Mouse (Mus musculus) liver, embryonic 12.5 days (tissue): ENCODE measurements around the gene Fbxo30. TPM values are rescaled to one million over a fixed set of nuclear protein-coding genes. Genes with fewer than 3 reads are reported as not detected.
"Not testable (repeated sequence)": the region's sequence is repeated elsewhere in the genome, so short reads cannot be mapped to it uniquely, and the experiment has no call there.

Source experiments
- ATAC-seq: fragments of 200-750 bp; cut with Nextera tagmentation; 2 replicates; pipeline ENCODE4 v1.8.0; 2017; ENCODE audit warnings: moderate number of reproducible peaks, mild to moderate bottlenecking, moderate library complexity
- H3K27ac ChIP-seq: fragments of 300-500 bp; sonication (generic); 2 replicates; pipeline ENCODE4 v1.5.1; 2016; ENCODE audit warnings: mild to moderate bottlenecking
- H3K27me3 ChIP-seq: fragments of 300-500 bp; sonication (generic); replicated peaks from 2 replicates; pipeline ENCODE4 v1.6.1; 2016; ENCODE audit warnings: mild to moderate bottlenecking, moderate library complexity
- H3K36me3 ChIP-seq: fragments of 300-500 bp; sonication (generic); 2 replicates; pipeline ENCODE4 v1.6.1; 2016; ENCODE audit warnings: mild to moderate bottlenecking, moderate library complexity
- H3K4me1 ChIP-seq: fragments of 300-500 bp; sonication (generic); 2 replicates; pipeline ENCODE4 v1.6.1; 2016
- H3K4me2 ChIP-seq: fragments of 300-500 bp; sonication (generic); 2 replicates; pipeline ENCODE4 v1.6.1; 2016; ENCODE audit warnings: mild to moderate bottlenecking, moderate library complexity
- H3K4me3 ChIP-seq: fragments of 300-500 bp; sonication (generic); 2 replicates; pipeline ENCODE4 v1.5.1; 2016; ENCODE audit warnings: mild to moderate bottlenecking, moderate library complexity
- H3K9ac ChIP-seq: fragments of 300-500 bp; sonication (generic); 2 replicates; pipeline ENCODE4 v1.6.1; 2016; ENCODE audit warnings: mild to moderate bottlenecking, moderate library complexity
- H3K9me3 ChIP-seq: fragments of 300-500 bp; sonication (generic); replicated peaks from 2 replicates; pipeline ENCODE4 v1.6.1; 2016; ENCODE audit warnings: mild to moderate bottlenecking, moderate library complexity
- WGBS: fragments of 180-500 bp; shearing (Covaris S2); methylation state at CpG from one replicate; pipeline ENCODE4 v1.1.7; 2016; ENCODE audit not compliant: insufficient replicate concordance; 5-methylcytosine and 5-hydroxymethylcytosine counted together
- polyA plus RNA-seq: library from polyadenylated mRNA; unstranded; fragments of >200 nt; fragmentation: Nextera tagmentation; extraction: Ambion mirVana; gene quantifications from 2 replicates; pipeline ENCODE4 v1.2.1, GENCODE M21; 2016

Gene Fbxo30
- 48.3 and 49.4 TPM in 2 replicates for polyA plus RNA-seq

DNA sequence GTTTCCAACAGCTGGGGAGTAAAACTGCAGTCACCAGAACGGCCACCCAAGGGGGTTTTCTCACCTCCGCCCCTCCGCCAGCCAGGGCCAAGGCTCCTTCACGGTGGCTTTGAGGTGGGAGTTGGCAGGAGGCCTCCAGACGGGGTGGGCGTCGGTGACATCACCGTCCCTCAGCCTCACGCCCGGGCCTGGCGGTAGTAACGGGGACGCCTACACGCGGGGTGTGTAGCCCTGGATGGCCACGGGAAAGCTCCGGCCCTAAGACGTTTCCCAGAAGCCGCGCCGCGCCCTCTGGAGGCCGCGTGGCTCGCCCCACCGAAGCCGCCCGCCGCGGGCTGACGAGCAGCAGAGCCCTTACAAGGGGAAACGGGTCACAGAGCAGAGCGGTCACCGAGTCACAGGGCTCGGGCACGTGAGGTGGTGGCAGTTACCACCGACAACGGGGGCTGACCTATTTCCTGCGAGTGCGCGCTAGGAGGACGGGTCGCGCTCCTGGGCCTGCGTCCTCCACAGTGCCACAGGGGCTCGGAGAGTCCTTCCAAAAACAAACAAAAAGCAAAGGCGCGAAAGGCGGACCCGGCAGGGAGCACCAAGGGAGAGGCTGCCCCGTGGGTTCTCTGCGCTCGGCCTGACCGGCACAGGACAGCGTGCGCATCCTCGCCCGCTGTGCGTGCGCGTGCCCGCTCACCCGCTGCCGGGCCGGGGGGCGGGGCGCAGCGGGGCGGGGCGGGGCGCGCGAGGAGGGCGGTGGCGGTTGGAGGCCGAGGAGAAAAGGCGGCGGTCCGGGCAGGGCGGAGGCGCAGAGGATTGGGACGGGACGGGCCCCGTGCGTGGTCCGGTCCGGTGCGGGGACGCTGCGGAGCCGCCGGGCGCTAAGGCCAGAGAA is at the start of gene Fbxo30:
Gene Fbxo30 (plus strand): TSS at position 753 of the 886 bp plus-strand sequence.
- peak within 1 kb of the TSS; percentile 97 for H3K27ac ChIP-seq
- WGBS = under 1% methylated on average over 62 of the region's 93 CpGs
- peak; percentile 93 for ATAC-seq
- H3K27me3 ChIP-seq = no peaks in the 10 kb centered on the region
- peak within 1 kb of the TSS; percentile 95 for H3K4me2 ChIP-seq
- H3K4me1 ChIP-seq = peaks cover 29% of the 10 kb centered on the region
- H3K36me3 ChIP-seq = peaks cover 7% of the 10 kb centered on the region
- H3K9me3 ChIP-seq = no peaks in the 10 kb centered on the region
- H3K4me3 ChIP-seq = peak within 1 kb of the TSS; percentile 99
- peak within 1 kb of the TSS; percentile 100 for H3K9ac ChIP-seq

DNA sequence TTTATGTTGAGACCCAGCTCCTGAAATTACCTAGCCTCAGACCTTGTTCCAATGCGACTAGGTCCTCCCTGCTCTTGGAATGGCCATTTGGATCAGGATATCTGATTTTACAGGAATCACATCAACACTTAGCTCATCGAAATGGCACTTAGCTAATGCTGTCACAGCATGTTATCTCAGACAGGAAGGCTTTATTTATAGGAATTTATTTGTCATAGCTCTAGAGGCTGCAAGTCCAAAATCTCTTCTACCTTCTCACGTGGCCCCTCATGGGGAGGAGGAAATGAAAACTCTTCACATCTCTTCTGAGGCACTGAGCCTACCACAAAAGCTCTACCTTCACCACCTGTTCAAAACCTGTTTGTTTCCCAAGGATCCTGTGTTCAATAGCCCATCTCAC is 47.9 kb upstream of the Fbxo30 start:
- Histone ChIP-seq H3K9ac (no peak overlapping the region), H3K4me1 (no peaks in the 10 kb centered on the region; the same call in 1 of the 2 replicates), H3K4me2 (no peak overlapping the region), H3K9me3 (no peaks in the 10 kb centered on the region), H3K4me3 (no peak overlapping the region), H3K27me3 (no peaks in the 10 kb centered on the region), H3K36me3 (no peaks in the 10 kb centered on the region), H3K27ac (no peak overlapping the region)
- WGBS = 39% methylated on average over 3 of the region's 3 CpGs
- no peak for ATAC-seq

DNA sequence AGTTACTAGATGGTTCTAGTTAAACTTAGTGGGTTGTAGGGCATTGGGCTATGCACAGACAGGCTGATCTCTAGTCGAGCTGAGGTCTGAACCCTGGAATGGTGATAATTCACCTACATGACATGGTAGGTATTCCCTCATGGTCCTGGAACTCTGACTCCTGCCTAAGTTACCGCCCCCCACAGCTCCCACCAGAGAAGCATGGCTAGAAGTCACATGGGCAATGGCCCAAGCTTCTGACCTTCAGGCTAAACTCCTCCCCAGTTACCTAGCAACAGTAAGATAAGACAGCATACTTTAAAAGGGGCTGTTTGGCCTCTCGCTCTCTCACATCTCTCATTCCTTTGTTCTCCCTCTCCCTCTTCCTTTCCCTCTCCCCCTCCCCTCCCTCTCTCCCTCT is 38.1 kb upstream of the Fbxo30 start:
- H3K9ac ChIP-seq, H3K4me2 ChIP-seq, H3K4me3 ChIP-seq, H3K27me3 ChIP-seq, H3K9me3 ChIP-seq, H3K27ac ChIP-seq, H3K4me1 ChIP-seq, H3K36me3 ChIP-seq, ATAC-seq: not testable (repeated sequence)
- WGBS = 40% methylated on average over 3 of the region's 3 CpGs

DNA sequence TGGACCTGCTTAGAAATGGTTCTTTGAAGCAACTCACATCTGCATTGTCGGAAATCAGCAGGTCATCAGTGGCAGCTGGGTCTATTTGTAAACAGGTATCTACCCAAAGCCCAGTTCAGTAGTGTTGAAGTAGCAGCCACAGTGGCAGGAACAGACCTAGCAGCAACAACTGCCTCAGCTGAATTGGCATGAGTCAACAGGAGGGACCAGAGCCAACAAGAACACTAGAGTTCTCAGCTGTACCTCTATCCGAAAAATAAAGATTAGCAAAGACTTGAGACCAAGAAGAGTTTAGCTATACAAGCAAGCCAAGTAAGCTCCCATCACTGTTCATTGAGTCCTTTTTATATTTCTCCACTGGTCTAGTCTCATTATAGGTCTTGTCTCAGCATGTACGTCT is 32.9 kb upstream of the Fbxo30 start:
- 57% methylated on average over 3 of the region's 3 CpGs for WGBS
- no peak for ATAC-seq
- Histone ChIP-seq H3K4me3 (no peak overlapping the region), H3K27ac (no peak overlapping the region), H3K4me1 (no peaks in the 10 kb centered on the region), H3K9me3 (no peaks in the 10 kb centered on the region), H3K27me3 (no peaks in the 10 kb centered on the region), H3K4me2 (no peak overlapping the region), H3K9ac (no peak overlapping the region), H3K36me3 (no peaks in the 10 kb centered on the region)

DNA sequence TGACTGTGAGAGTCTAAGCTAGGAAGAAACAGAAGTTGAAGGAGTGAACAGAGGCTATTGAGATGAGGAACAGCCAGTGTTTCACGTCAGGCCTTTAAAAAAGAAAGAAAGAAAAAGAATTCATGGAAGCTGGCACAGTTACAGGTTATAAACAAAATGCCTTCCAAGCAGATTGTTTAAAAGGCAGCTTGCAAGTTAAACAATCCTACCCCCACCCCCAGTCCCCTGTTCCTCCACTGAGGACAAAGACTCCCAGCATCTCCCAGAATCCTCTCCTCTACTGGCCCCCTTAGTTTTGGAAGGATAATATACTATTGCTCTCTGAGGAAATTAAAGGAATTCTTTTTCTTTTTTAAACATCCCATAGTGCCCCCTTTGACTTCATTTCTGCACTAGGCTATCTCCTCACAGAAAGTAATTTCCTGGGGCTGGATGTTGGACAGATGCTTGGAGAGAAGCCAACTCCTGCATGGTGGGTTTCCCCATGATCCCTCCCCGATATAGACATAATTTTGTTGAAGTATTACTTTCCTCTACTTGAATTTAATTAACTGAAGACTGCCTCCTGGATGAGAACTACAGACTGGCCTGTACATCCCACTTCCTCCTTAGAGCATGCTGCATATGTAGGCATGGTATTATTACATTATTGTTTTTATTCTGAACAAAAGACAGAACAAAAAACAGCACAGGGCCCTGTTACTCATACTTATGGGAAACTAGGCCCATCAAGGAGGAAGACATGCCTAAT is 30.7 kb upstream of the Fbxo30 start:
- H3K27me3 ChIP-seq = no peaks in the 10 kb centered on the region
- H3K4me1 ChIP-seq = no peaks in the 10 kb centered on the region
- H3K36me3 ChIP-seq = no peaks in the 10 kb centered on the region
- H3K4me3 ChIP-seq = no peak overlapping the region
- no peak overlapping the region for H3K4me2 ChIP-seq
- ATAC-seq = no peak
- no peaks in the 10 kb centered on the region for H3K9me3 ChIP-seq
- no peak overlapping the region for H3K9ac ChIP-seq
- H3K27ac ChIP-seq = no peak overlapping the region
- 50% methylated on average over 2 of the region's 2 CpGs for WGBS

DNA sequence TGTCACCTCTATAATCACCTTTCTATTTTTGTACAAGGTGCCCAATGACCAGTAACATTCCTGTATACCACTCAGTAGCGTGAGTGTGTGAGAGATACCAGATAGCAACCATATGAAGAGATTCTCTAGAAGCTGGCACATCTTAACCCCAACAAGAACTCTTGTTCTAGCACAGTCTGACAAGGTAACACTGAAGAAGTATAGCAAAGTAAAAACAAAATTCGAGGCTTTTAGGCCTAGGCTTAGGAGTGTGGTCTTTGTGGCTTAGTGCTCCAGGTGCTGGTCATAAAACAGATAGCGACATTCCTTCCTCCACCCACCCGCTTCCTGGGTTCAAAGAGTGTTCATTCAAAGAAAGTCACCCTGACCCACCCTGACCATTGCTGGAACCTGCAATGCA is 27.5 kb upstream of the Fbxo30 start:
- WGBS = 73% methylated on average over 4 of the region's 4 CpGs
- not testable (repeated sequence) for H3K4me1 ChIP-seq, H3K9me3 ChIP-seq, H3K27ac ChIP-seq, H3K9ac ChIP-seq, H3K36me3 ChIP-seq, H3K4me2 ChIP-seq, ATAC-seq, H3K27me3 ChIP-seq, H3K4me3 ChIP-seq

DNA sequence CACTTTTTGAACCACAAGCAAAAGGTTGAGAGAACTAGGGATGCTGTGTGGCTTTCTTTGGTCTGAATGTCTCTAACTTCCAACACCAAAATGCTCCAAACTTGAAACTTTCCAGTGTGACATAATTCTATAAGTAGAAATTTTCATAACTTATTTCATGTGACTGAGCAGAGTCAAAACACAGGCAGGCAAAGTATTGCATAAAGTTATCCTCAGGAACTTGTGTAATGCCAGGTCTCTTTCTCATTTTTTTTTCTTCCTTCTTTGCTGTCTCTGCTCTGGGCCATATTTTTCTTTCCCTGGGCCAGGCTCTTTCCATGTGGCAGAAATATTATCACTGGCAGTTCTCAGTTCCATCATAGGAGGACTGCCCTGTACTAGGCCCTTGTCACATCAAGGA is 21.0 kb upstream of the Fbxo30 start:
- ATAC-seq = no peak
- H3K36me3 ChIP-seq = no peaks in the 10 kb centered on the region

DNA sequence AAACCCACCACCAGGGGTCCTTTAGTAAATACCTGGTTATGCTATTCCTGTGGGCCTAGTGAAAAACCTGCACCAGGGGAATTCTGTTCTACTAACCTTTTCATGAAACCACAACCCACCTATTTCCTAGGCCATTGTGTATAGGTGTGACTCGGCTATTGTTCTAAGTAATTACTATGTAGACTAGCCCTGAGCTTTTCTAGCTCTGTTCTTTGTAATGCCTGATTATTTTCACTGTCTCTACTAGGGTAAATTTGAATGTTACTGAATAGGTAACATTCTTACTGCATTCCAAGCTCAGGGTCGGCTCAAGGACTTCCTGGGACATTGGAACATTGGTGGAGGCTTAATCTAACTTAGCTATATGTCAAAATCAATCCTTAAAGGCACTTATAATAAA is 18.8 kb upstream of the Fbxo30 start:
- H3K27me3 ChIP-seq, H3K4me2 ChIP-seq, H3K36me3 ChIP-seq, H3K9ac ChIP-seq, ATAC-seq, H3K9me3 ChIP-seq, H3K27ac ChIP-seq, H3K4me1 ChIP-seq, H3K4me3 ChIP-seq: not testable (repeated sequence)
- 48% methylated on average over 2 of the region's 2 CpGs for WGBS

More for the DNA sequence above, 21.0 kb upstream of the Fbxo30 start:
- Histone ChIP-seq H3K27ac (no peak overlapping the region), H3K4me3 (no peak overlapping the region), H3K4me1 (no peaks in the 10 kb centered on the region), H3K4me2 (no peak overlapping the region), H3K9me3 (no peaks in the 10 kb centered on the region), H3K9ac (no peak overlapping the region), H3K27me3 (no peaks in the 10 kb centered on the region)

DNA sequence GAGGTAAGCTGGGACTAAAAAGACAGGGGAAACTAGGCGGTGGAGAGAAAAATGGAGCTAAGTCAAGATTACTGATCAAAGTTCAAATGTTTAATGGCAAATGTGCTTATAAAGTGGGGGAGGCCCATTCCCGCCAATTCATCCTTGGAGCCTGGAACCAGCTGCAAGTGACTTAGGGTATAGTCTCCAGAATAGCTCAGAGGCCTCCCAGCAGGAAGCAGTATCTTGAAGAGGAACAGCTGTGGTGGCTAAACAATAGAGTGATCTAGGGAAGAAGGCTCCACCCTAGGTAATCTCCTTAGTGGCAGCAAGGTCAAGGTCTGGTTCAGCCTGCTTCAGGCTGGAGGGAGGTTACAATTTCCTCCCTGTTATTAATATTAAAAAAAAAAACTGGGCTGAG is 17.3 kb upstream of the Fbxo30 start:
- not testable (repeated sequence) for ATAC-seq, H3K27ac ChIP-seq, H3K4me3 ChIP-seq, H3K27me3 ChIP-seq, H3K36me3 ChIP-seq, H3K4me2 ChIP-seq, H3K9me3 ChIP-seq, H3K9ac ChIP-seq, H3K4me1 ChIP-seq
- WGBS = 66% methylated on average over 2 of the region's 2 CpGs

DNA sequence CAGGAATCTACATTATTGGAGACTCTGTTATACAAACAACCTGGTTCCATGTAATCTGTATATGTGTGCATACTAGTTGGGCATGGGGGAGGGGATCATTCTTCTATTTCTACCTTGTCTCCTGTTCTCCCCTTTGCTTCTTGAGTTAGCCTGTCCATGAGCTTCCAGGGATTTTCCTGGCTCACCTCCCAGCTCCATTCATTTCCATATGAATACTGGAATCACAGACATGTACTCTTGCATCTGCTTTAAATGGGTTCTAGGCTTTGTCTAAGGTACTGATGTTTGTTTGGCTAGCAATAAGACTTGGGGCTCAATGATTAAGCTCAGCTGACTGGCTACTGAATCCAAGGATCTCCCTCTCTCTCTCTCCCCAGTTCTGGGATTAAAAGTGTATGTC is 12.0 kb upstream of the Fbxo30 start:
- Histone ChIP-seq H3K27ac (no peak overlapping the region), H3K4me3 (no peak overlapping the region), H3K9me3 (no peaks in the 10 kb centered on the region), H3K27me3 (no peaks in the 10 kb centered on the region), H3K9ac (no peak overlapping the region), H3K4me1 (no peaks in the 10 kb centered on the region), H3K36me3 (no peaks in the 10 kb centered on the region), H3K4me2 (no peak overlapping the region)
- no peak for ATAC-seq

DNA sequence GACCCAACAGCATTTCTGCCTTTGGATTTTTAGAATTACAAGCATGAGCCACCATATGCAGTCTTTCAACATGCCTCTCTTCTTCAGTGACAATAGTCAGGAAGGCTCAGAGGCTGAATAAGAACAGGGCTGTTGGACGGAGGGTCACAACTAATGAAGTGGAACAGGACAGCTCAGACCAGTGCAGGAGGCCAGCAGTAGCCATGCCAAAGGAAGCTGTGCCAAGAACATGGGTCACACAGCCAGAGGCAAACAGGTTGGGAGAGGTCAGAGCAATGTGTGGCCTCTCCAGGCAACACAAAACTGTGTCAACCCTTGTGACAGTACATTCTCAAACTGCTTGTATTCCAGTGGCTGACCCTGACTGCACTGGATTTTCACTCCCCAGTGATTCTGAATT is 6.7 kb upstream of the Fbxo30 start:
- no peak overlapping the region for H3K4me3 ChIP-seq
- H3K9ac ChIP-seq = no peak overlapping the region
- H3K27ac ChIP-seq = no peak overlapping the region
- H3K4me1 ChIP-seq = 0 out of 2 replicates have a peak, but pooled peaks cover 1% of the 10 kb centered on the region
- H3K9me3 ChIP-seq = no peaks in the 10 kb centered on the region
- H3K36me3 ChIP-seq = no peaks in the 10 kb centered on the region
- H3K4me2 ChIP-seq = no peak overlapping the region
- no peaks in the 10 kb centered on the region for H3K27me3 ChIP-seq
- 79% methylated on average over 1 of the region's 1 CpGs for WGBS
- ATAC-seq = no peak

DNA sequence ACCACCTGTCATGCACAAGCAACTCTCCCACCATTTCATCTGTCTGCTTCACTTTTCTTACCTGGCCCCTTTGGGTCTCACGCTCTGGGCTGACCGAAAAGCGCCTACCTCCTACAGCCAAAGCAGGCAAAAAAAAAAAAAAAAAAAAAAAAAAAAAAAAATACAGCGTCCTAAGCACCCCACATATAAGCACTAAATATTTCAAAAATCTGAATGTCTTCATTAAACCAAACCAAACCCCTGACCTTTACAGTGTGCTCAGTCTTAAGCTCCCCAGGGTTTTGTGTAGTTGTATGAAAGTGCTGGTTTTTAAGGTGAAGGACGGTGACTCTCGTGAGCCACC is 924 bp upstream of the Fbxo30 start:
- 7% methylated on average over 6 of the region's 6 CpGs for WGBS
- peaks cover 7% of the 10 kb centered on the region for H3K36me3 ChIP-seq
- peak overlapping the region; percentile 95 for H3K4me2 ChIP-seq
- H3K27ac ChIP-seq = peak overlapping the region; percentile 97
- peak overlapping the region; percentile 100 for H3K9ac ChIP-seq
- peaks cover 24% of the 10 kb centered on the region for H3K4me1 ChIP-seq
- no peak for ATAC-seq
- H3K9me3 ChIP-seq = no peaks in the 10 kb centered on the region
- H3K4me3 ChIP-seq = peak overlapping the region; percentile 99
- H3K27me3 ChIP-seq = no peaks in the 10 kb centered on the region
